Mouse (Mus musculus): Measurements from ENCODE around the gene Lcor.

GRCm38 (mm10) chr19:41573700-41574099 lies 91.3 kb downstream of the Lcor start:
- TF ChIP-seq HCFC1 (IDR thresholded peaks at IDR 0.05; ENCODE audit: borderline replicate concordance, insufficient read depth, low read length) = no peak
- no peak for TF ChIP-seq CHD2 (IDR thresholded peaks at IDR 0.05; ENCODE audit: low read depth, low read length)
- no peak for TF ChIP-seq ZNF384 (IDR thresholded peaks at IDR 0.05; ENCODE audit: low read depth, low read length)
- TF ChIP-seq MAFK (IDR thresholded peaks at IDR 0.05; ENCODE audit: insufficient read depth, low read depth, low read length) = no peak
